Mouse (Mus musculus) left cerebral cortex, adult 8-10 months (tissue): ENCODE data around the gene Nt5c2. TPM values are rescaled to one million over a fixed set of nuclear protein-coding genes. Genes with fewer than 3 reads are reported as not detected.

Experiments used
- DNase-seq, 2 experiments: peaks; one replicate each; pipeline ENCODE4 v3.0.0; 2022; ENCODE audit warnings: low spot score in 2 of 2
- total RNA-seq, 4 experiments: library from RNA; stranded (reverse); gene quantifications; 2 replicates each; pipeline ENCODE4 v1.2.4; 2022

Nt5c2 gene
- total RNA-seq, 4 experiments from 2014 or later = 70.8 to 83.9 (median 82.1) TPM

GRCm38 (mm10) chr19:46889666-46890065, 125.3 kb downstream of the Nt5c2 start:
- DNase-seq = no peak

GRCm38 (mm10) chr19:46887811-46888527, 127.0 kb downstream of the Nt5c2 start:
- DNase-seq = no peak

- no peak for DNase-seq
These were observed 128.1 kb downstream of the Nt5c2 start for GRCm38 (mm10) chr19:46886826-46887225.

GRCm38 (mm10) chr19:46885365-46885764, 129.6 kb downstream of the Nt5c2 start:
- DNase-seq = no peak

DNA sequence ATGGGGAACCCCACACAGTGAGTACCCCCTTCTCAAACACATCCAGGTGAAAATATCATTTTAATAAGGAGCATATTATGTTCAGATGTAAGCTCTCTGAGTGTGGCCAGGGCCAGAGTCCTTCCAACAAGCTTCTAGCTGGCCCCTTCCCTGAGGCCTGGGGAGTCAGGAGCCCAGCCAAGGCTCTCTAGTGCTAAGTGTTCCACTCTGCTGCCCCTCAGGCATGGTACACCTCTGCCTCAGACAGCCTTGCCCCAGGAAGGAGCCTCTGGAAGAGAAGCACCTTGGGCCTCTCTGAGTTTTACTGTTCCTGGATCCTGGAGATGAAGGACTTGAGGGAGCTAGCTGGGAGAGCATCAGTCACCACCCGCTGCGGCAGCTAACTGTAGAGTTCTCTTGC, 135.1 kb downstream of the Nt5c2 start:
- DNase-seq = no peak

DNA sequence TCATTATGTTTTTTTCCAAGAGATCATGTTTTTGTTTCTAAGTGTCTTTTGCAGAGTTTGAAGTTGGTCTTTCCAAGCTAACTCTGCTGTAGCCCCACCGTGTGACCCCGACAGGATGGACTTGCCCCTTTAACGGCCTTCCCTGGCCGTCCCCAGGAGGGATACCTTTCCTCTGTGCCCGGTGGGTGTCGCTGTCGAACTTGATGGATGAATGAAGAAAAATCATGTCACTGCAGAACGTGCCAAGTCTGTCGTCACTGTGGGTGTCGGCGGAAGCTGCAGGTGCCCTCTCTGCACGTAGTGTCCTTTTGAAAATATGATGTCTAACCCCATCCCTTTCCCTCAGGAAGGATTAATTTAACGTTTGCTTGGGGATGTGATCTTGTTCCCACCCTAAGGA, 136.6 kb downstream of the Nt5c2 start:
- peak in 1 of 2 experiments; percentile 56 for DNase-seq

GRCm38 (mm10) chr19:46877886-46878285, 137.1 kb downstream of the Nt5c2 start:
- no peak for DNase-seq

DNA sequence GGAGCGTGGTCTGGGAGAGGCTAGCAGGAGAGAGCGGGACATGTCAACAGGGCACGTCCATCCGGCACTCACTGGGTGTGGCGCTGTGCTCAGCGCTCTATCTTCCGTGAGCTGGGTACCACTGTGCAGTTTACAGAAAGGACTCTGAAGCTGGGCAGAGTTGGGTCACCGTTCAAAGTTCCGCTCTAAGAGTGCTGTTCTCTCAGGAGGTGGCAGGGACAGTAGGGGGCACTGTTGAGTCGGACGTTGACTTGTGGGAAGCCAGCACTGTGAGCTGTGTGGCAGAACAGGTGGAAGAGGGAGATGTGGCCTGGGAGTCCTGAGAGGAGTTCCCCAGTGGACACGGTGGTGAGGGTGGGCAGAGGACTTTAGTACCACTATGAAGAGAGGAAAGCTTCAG, 139.2 kb downstream of the Nt5c2 start:
- DNase-seq = peak; percentile 52 to 80

DNA sequence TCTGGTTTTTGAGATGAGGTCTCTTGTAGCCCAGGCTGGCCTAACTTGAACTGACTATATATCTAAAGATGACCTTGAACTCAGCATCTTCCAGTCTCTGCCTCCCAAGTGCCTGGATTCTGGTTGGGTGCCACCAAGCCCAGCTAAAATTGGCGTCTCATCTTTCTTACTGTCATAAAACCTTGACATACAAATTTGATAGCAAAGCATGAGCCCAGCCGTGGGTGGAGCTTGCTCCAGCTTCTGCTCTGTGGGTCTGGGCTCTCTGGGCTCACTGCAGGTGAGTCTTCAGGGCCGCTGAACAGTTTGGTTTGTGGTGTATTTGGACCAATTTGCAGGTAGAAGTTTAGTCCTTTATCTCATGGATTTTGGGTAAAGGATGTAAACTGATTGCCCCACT, 141.0 kb downstream of the Nt5c2 start:
- DNase-seq = no peak

GRCm38 (mm10) chr19:46871651-46872050, 143.3 kb downstream of the Nt5c2 start:
- no peak for DNase-seq

DNA sequence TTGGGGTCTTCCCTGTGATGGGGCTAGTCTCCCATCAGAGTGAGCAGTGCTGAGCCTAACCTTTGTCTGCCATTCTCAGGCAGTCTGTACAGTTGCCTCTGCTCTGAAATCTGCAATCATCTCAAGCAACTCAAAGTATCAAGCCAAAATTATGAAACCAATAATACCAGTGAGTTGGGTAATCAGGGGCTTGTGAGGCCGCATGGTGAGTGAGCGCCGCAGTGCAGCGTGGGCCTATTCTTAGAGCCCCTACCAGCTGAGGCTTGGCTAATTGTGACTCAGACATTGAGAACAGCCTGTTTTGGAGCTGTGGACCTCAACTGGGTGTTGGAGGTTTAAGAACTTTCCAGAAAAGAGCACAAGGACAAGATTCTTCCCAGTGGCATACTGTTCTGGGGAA, 143.9 kb downstream of the Nt5c2 start:
- no peak for DNase-seq

DNA sequence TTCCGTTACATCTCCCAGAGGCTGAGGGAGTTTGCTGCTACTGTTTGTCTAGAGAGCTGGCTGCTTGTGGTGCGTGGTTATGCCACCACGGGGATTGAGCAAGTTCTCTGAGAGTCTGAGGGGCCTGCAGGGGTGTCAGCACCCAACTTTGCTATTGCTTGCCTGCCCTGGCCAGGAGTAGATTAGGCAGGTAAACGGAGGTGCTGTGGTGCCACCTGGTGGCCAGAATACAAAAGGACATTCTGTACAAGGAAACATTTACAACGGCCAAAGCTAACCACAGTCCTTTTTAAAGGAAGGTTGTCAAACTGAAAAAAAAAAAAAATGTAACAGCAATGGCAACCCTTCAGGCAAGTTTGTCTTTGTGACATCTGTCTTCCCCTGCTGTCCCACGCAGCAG, 145.4 kb downstream of the Nt5c2 start:
- DNase-seq = peak; percentile 54 to 79

- no peak for DNase-seq
These were observed 145.9 kb downstream of the Nt5c2 start for GRCm38 (mm10) chr19:46869049-46869448.

DNA sequence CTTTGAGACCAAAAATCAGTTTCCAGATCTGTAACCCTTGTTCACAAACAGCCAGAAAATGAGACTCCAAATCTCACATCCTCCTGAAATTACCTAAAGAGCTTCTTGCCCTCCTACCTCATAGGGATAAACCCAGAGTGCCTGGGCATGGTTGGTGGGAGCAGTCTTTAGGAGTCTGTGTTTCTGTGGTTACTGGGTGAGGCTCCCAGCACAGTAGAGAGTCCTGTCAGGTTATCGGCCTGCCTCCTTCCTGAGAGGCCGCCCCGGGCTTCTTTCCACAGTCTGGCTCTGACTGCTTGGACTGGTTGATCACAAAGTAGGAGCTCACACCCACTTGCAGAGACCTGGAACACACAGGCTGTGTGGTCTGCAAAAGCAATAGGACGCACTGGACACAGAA, 149.6 kb downstream of the Nt5c2 start:
- DNase-seq = no peak

DNA sequence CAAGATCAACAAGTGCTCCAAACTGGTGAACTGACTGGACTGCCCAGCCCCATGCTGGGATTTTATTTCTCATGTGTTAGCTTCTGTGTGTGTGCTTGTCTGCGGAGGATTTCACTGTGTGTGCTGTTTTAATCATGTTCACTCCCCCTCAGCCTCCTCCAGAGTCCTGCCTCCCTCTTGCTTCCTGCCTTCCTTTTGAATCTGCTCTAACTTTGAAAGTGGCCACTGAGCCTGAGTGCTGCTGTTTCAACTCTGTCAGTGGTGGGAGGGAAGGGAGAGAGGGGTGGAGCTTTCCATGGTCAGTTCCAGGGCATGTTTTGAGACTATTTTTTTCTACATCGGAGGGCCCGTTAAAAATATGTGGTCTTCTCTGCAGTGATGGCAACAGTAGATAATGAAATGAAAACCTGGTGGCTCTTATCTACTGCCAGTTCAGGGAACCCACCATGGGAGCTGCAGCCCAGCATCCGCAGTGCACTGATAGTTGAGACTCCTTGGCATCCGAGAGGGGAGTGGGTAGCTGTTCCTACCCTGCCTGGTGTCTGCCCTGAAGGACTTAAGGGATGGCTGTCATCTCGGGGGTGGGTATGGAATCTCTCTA, 150.1 kb downstream of the Nt5c2 start:
- DNase-seq = no peak

- DNase-seq = no peak
These were observed 150.9 kb downstream of the Nt5c2 start for GRCm38 (mm10) chr19:46864079-46864478.

- DNase-seq = no peak
These were observed 151.6 kb downstream of the Nt5c2 start for GRCm38 (mm10) chr19:46863236-46863927.

DNA sequence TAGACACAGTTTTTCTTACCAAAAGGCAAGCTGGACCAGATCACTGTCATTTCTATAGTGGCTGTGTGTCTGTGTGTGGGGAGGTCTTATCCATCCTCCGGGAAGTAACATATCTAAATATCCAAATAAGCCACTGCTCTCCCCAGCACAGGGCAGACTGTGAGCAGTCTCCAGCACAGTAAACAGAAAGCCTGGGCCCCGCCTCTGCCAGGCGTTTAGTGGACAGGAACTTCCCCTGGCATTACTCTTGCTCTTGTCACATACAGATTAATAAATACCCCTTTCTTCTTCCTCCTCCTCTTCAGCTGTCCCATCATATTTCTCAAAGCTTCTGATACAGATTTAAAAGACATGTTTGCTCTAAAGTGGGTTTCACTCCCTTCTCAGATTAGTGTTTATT, 152.4 kb downstream of the Nt5c2 start:
- no peak for DNase-seq

- no peak for DNase-seq
These were observed 156.8 kb downstream of the Nt5c2 start for GRCm38 (mm10) chr19:46858200-46858599.

GRCm38 (mm10) chr19:46857277-46857989, 157.5 kb downstream of the Nt5c2 start:
- DNase-seq = no peak

GRCm38 (mm10) chr19:46856780-46857179, 158.2 kb downstream of the Nt5c2 start:
- DNase-seq = no peak

DNA sequence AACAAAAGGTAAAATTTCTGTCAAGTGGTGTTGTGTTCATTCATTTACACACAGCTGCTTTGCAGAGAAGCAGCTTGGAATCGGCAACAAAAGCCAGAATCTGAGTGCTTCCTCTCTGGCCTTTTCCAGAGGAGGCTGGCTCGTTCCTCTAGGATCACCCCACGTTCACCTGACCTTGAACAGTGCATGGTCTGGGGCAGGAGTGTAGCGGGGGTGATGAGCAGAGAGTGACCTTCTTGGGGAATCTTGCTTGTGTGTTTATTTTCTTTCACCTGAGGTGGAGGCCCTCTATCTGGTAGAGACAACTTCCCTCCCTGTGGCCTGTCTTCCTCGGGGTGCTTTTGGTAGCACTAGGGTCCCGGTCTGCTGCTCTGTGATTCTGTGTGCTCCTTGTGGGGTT, 158.7 kb downstream of the Nt5c2 start:
- no peak for DNase-seq
